Mouse (Mus musculus) urinary bladder, postnatal 14 days (tissue): Measurements from ENCODE around the gene Ank.

ENCODE experiments used
- DNase-seq: peaks from one replicate; pipeline ENCODE4 v3.0.0; 2021; ENCODE audit warnings: low spot score

Ank gene

DNA sequence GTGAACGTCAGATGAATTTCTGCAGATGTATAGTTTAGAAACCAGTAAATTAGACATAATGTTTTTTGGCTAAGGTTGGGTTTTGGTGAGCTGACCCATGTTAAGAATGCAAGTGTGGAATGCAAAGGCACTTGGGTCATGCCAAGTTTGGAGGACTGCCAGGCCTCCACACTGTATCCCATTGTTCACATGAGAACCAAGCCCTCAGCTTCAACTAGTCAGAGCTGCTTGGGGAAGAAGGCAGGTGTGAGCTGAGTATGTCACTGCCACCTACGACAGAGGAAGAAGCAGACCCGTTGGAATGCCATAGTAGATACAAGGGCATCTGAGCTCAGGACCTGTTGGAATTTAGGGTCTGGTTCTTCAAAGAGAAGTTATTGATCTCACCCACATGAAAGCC is 109.5 kb downstream of the Ank start:
- DNase-seq, result no peak

DNA sequence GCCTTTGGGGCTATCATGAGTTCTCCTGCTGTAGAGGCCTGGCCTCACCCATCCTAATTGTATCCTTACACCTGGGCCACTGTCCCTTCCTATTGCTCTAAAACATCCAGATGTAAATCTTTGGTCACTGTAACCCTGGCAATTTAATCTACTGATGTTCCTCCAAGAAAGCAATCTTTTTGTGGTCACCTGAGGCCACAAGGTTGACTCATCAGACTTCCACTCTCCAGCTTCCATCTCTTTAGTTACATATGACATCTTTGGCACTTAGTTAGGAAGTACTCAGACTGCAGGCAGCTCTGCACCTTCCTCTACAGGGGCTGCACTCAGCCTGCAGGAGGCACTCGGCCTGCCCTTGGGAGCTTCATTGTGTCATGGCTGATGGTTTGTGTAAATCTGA is 110.4 kb downstream of the Ank start:
- no peak for DNase-seq

DNA sequence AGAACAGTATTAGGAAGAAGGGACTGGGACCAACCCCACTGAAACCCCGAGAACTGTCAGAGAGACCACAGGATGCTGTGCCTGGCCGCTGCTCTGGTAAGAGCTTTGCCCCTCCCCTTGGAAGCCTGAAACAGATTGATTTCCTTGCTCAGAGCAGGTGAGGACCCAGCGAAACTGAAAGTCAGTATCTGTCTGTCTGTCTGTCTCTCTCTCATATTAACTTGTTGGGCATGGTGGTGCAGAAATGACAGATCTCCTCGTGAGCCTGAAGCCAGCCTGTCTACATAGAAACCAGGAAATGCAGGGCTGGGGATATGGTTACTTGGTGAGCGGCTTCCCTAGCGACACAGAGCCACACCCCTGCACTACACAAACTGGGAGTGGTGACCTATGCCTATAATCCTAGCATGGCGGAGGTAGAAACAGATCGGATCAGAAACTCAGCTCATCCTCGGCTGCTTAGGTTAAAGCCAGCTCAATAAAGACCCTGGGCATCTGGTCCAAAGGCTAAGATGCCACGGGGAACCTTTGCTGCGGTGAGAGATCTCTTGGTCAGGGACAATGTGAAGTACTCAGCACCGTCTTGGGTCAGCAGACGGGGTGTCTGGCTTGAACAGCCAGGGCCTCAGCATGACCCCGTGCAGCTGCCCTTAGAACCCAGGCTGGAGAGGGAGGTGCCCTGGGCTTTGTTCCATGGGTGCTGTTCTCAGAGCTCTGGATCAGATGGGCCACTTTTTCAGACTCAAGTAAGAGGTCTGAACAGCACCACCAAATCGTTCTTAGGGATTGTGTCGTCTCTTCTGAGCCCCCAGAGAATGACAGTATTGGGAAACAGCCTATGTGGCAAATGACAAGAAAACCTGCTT is 111.7 kb downstream of the Ank start:
- no peak for DNase-seq

DNA sequence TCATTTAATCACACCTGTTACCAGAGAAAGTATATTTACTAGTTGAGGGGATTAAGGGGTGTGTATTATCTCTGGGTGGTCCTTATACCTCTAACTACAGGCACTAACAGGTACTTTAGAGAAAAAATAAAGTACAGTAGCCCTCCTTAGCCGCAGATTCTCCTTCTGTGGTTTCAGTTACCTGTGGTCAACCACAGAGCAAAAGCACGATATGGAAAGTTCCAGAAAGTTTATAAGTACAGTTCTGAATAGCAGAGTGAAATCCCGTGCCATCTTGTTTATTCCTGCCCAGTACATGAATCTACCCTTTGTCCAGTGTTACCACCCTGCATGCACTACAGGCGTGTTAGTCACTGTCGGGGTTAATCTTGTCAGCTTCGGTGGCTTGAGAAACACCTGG is 112.4 kb downstream of the Ank start:
- DNase-seq, result no peak

DNA sequence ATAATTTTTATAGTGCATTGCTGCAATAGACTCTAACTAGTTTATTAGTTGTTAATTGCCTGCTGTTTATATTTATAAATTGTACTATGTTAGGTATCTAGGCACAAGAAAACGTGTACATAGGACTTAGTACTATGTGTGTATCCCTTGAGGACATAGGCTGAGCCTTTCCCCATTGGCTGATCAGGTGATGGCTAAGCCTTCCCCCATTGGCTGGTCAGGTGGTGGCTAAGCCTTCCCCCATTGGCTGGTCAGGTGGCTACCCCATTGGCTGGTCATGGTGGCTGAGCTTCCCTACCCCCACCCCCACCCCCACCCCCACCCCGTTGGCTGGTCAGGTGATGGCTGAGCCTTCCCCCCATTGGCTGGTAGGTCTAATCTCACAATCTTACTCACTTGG is 113.4 kb downstream of the Ank start:
- DNase-seq, result no peak

DNA sequence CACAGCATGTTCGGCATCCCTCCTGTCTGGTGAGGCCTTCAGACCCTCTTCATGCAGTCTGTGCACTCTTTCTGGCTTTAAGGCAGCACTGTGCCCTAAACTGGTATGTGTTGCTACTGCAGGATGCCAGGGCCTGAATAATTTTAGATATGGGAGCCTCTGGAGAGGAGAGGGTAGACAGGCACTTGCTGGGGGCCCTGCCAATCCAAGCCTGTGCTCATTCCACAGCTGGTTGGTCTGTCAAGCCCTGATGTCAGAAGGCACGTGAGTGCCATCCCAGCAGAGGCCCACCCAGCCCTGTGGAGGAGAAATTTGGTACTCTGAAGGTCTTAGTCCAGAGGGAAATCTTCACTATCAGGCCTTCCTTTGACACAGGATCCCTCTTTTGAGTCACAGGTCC is 114.3 kb downstream of the Ank start:
- no peak for DNase-seq

DNA sequence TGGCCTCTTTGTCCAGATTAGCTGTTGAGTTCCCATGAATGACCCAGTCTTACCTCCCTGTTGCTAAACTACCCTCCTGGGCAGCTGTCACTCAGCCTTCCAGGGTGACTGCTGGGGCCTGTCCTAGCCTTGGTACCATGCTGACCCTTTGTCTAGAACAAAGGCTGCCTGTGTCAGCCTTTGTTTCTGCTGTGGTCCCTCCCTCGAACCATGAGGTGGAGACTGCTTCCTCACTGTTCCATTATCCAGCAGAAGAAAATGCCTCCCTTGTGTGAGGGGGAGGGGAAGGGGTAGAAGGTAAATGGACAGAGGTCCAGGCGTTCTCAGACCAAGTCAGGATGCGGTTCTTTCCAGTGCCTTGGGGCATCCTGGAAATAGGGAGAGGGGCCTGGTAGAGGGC is 115.2 kb downstream of the Ank start:
- no peak for DNase-seq

DNA sequence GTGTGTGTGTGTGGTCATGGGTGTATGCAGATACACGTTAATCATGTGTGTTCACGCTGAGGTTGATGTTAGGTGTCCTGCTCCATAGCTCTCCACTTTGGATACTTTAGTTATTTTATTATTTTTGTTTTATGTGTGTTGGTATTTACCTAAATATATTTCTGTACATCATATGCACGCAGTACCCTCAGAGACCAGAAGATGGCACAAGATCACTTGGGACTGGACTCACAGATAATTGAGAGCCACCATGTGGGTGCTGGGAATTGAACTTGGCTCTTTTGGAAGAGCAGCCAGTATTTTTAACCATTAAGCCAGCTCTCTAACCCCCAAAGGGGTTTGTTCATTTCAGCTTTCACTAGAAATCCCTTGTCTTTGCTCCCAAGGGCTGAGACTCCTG is 116.0 kb downstream of the Ank start:
- DNase-seq, result no peak

DNA sequence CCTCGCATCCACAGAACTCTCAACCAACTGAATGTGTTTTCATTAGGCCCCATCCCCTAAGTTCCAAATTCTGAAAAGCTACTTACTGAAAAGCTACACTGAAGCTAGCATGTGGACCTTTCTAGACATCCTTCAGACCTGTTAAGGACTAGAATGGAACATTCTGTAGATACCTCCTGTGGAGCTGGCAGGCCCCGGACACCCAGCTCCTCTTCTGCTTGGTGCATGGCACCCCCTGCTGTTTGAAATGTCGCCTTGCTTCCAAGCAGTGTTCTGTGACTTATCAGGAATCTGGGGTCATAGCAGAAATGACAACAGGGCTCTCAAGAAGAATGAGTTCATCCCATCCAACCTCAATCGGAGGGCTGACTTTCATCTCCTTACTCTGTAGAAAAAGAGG is 116.6 kb downstream of the Ank start:
- peak; percentile 58 for DNase-seq

DNA sequence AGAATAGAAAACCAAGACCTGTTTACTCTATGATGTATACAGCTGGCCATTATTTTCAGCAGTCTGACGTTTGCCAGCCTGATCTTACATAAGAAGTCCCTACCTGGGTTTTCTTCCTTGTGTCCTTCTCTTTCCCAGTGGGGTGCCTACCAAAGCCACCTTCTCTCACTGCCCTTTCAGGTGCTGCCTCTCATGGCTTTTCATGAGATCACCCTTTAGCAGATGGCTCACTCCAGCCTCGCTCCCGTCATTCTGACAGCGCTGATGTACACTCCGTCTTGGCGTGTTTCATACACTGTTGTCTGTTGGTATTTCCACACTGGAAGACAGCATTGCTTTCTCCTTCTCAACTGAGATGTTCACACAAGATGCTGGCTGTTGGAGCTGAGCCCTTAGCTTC is 117.1 kb downstream of the Ank start:
- DNase-seq, result no peak

DNA sequence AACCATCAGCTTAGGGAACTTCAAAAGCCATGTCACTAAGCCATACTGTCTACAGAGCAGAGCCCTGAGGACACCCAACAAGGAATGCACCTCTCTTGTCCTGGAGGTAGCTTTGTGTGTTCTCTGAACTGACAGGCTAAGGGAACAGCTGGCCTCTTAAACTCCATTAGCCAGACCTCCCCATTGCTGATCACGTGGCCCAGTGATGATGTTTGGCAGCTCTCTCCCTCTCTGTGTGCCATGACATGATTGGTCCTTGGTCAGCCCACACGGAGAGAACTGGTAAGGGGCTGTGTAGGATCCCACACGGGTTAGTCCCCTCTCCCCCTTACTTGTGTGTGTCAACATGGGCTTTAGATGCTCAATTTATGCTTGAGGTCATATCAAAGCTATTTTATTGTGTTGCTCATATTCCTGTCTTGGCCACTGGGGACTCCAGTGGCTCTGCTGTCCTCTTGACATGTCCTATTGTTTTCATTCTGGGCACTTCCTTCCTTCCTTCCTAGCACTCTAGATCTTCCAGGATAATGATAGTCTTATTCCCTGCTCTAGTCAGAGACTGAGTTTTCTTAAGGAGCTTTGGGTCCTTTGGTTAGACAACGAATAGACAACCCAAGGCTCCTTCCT is 119.1 kb downstream of the Ank start:
- DNase-seq, result no peak

DNA sequence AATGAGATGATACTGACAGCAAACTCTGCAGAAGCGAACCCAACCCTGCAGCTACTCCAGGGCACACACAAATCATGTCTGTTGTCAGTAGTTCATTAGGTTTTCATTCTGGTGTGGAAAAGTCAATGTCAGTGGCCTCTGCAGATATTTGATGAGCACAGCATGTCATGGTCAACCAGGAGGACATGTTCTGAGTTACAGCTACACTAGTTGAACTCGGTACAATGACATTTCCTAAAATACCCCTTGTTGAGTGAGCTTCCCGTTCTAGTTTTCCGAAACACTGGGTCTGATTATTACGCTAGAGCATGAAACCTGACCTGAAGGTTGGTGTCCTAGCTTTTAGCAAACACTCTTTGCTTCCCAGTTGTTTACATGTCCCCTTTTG is 119.6 kb downstream of the Ank start:
- no peak for DNase-seq

DNA sequence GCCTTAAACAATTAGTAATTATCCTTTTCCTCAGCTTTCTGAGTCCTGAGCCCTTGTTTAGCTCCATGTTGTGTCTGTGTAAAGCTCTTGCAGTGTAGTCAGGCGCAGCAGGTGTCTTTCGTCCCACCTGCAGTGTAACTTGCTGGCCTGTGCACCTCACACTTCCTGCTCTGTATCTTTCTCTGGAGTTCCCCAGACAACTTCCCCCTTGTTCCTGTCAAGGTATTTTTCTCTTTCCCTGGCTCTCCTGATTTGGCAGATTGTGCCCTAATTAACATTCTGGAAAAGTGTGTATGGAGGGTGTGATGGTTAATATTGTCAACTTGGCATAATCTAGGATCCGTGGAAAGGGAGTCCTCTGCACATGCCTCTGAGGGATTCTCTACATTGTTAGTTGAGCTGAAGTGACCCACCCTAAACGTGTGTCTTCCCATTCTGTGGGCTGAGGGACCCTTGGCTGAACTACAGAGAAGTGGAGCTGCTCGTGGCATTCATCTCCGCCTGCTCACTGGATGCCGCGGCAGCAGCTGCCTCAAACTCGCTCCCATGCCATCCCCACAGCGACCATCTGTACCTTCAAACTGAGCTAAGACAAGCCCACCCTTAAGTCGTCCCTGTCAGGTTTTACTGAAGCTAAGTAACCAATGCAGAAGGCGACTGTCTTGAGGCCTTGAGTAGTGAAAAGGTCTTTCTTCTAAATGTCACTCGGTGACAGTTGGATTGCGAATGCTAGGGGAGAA is 121.8 kb downstream of the Ank start:
- DNase-seq, result no peak

DNA sequence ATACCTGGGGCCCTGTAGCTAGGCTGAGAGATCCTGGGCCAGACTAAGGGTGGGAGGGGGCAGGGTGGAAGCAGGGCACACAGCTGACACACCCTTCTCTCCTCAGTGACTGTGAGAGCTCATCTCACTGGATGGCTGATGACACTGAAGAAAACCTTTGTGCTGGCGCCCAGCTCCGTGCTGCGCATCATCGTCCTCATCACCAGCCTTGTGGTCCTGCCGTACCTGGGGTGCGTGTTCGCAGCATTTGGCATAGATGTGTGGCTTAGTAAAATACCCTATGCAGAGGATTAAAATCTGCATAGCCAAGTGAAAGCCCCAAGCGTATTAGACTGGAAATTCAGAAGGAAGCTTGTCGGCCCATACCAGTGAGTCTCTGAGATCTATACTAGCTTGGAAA is 124.3 kb downstream of the Ank start:
- no peak for DNase-seq

DNA sequence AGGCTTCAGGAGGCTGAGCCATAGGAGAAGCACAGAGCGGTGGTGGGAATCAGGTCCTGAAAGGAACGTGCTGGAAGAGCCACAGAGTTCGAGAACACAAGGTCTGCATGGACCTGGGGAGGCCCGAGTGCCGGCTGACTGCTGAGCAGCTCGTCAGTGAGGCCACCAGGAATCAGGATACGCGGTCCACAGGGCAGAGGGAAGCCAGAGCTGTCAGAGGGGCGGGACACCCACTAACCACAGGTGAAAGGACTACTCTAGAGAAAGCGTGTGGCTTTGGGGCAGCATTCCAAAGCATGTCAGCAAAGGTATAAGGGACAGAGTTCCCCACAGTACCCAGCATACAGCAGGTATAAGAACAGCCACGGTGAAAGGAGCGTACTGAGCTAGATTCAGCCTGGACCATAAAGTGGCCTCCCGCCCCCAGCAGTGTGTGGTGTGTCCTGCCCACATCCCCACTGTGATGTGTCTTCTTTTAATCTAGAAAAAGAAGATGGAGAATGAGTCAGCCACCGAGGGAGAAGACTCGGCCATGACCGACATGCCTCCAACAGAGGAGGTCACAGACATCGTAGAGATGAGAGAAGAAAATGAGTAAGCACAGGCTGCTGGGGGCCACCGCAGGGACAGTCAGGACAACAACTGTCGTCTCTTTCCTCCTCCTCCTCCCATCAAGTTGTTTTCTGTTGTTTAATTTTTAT is 126.3 kb downstream of the Ank start:
- DNase-seq, result no peak

DNA sequence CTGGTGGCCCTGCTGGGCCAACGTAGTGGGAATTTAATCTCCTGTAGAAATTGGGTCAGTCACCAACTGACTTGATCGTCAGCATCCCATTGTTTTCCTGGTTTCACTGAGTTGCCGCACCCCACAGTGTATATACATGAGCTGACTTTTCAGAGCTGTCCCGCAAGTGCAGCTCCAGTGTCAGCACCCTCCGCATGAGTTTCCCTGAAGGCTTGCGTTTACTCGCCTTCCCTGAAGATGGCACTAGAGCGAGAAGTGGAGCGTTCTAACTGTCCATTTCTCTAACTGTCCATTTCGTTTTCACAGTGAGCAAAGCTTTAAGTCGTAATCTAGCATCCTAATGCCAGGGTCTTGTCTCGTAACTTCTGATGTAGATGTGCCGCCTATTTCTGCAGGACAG is 127.2 kb downstream of the Ank start:
- DNase-seq, result peak; percentile 22

DNA sequence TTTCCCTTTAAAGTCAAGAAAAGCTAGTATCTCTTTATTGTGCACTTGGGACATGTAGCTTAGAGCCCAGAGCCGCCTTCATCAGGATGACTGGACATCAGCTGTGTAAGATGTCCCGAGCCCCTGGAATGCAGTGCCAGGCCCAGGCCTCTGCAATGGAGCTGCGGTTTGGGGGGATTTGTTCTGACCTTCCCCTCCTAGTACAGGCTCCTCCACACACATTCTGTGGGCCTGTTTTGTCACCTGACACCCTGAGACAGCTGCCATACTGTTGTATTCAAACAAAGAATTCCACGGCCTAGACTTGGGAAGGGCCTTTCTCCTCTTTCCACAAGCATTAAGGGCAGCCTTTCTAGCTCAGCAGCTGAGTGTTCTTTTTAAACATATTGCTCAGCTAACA is 128.5 kb downstream of the Ank start:
- no peak for DNase-seq

DNA sequence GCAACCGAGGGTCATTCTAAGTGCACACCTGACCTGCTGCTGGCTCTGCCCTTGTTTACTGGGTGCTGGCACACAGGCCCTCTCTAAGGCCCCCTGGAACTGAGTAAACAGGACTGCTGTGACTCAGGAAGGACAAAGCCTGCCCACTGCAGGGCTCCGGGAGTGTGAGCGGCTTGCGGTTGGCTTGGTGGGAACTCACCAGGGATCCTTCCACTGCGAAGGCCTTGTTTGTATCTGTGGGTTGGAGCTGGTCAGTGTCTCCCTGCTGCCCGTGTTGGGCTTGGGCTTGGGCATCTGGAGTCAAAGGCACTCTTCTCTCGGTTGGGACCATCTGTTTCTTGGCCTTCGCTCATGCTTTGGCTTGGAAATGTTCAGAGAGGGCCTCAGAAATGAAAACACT is 129.1 kb downstream of the Ank start:
- no peak for DNase-seq

DNA sequence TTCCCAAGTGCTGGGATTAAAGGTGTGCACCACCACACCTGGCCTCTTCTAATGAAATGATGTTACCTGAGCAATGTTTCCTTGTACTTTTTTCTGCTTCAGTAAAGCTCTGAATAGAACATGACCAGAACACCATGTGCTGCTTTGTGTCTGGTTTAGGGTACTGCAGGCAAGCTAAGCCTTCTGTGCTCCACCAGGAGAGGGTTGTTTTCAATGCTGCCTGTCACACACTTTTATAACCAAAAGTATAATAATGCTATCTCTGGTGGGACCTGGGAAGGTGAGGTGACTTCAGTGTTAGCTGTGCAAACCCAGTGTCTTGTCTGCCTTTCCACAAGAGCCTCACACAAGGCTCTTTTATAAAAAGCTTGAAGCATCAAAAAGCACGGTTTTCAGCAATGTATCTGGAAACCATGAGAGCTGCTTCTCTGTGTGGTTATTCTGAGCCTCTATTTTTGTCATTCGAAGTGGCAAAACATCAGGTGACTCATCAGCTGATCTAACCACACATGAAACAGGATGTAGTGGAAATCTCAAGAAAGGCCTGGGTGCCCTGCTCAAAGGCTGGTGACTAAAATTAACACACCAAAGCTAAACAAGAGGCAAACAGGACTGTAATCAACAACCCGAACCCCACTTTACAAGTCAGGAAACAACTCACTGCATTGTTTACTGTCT is 130.1 kb downstream of the Ank start:
- no peak for DNase-seq

DNA sequence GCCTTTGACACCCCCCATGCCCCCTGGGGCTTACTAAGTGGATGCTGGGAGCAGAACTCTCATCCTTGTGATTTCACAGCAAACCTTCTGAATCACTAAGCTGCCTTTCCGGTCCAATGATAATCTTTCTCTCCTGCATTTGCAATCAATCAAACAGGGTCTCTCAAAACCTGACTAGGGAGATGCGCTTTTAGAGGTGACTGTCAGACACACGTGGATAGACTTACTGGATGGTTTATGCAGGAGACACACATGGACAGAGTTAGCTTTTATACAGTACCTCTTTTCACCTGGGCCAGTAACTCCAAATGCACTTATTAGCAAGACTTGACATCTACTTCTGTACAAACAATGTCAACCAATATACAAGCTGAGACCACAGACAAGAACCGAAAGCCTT is 131.0 kb downstream of the Ank start:
- no peak for DNase-seq

DNA sequence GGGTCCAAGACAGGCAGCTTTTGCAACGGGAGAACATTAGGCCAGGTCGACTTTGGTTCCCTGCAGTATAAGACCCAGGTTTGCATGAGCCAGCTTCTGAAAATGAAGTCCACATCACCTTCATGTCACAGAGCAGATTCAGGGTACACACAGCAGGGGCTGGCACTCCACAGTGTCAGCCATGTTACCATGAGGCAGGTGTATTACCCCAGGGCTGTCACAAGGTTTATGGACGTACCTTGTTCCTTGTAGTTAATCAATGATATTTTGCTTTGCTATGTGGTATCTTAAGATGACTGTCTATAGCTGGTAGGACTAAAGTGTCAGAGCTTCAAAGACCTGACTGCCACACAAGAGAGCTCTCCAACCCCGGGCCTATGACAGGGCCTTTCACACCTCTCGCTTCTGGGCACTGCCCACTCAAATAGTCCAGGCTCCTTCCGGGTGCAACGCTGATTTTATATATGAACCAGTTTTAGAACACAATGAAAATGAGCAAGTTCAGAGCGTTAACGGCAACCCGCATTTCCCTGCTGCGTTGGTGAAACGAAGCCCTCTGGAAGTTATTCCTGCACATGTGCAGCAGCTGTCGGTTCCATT is 132.4 kb downstream of the Ank start:
- no peak for DNase-seq

DNA sequence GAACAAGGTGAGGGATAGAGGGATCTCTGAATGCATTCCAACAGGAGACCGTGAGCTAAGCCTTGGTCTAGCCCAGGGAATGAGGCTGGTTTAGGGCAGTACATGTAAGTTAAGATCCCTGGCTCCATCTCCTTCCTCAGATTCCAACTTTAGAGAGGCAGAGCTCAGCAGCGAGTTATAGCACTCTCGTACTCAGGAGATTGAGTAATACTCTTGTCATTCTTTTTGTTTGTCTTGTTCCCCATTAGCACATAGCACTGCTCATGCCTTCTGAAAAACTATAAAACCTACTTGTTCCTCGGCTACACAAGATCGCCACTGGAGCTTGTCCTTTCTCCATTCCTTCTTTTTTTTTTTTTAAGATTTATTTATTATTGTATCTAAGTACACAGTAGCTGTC is 134.0 kb downstream of the Ank start:
- DNase-seq, result no peak
